Comparison of ENCODE assay signal across 8 mouse cellular contexts in genomic region chr11:3201326-3202230, GRCm38 (mm10). TPM values are rescaled to one million over a fixed set of nuclear protein-coding genes. Genes with fewer than 3 reads are reported as not detected.
DNase-seq lines count a peak whose midpoint lies in the region; ATAC-seq and TF ChIP-seq lines count a peak whose summit lies in the region.

No protein-coding gene starts in this region.

- TF ChIP-seq EP300 in stomach, postnatal 0 days (optimal IDR thresholded peaks at IDR 0.05): no peak

- H3K27ac ChIP-seq in heart, embryonic 11.5 days (ENCODE audit: low read depth, low read length): peak overlapping the region; percentile 16
- no peak overlapping the region for H3K27ac ChIP-seq in embryonic facial prominence, embryonic 15.5 days (replicated peaks)
- H3K27ac ChIP-seq in hindbrain, postnatal 0 days: no peak overlapping the region; the same call in 1 of the 2 replicates
- no peak overlapping the region for H3K27ac ChIP-seq in stomach, postnatal 0 days (replicated peaks)

- ATAC-seq in heart, embryonic 11.5 days (replicated peaks; ENCODE audit: insufficient number of reproducible peaks, low FRiP score, low TSS enrichment): no peak
- no peak for ATAC-seq in embryonic facial prominence, embryonic 15.5 days (ENCODE audit: insufficient number of reproducible peaks, low FRiP score, low TSS enrichment, low read depth)
- ATAC-seq in hindbrain, postnatal 0 days: no peak
- ATAC-seq in stomach, postnatal 0 days (ENCODE audit: low FRiP score, low TSS enrichment): no peak

- peaks cover 4% of the 10 kb centered on the region; the same call in 1 of the 2 replicates for H3K36me3 ChIP-seq in heart, embryonic 11.5 days (ENCODE audit: control insufficient read depth, insufficient read depth, low read length)
- peaks cover 16% of the 10 kb centered on the region for H3K36me3 ChIP-seq in embryonic facial prominence, embryonic 15.5 days
- H3K36me3 ChIP-seq in hindbrain, postnatal 0 days (ENCODE audit: insufficient read depth, low read length): peaks cover 4% of the 10 kb centered on the region; the same call in 1 of the 2 replicates
- H3K36me3 ChIP-seq in stomach, postnatal 0 days (ENCODE audit: control insufficient read depth, insufficient read depth, low read length): no peaks in the 10 kb centered on the region

- peak overlapping the region; percentile 29 for H3K4me2 ChIP-seq in heart, embryonic 11.5 days
- peak overlapping the region; percentile 9 for H3K4me2 ChIP-seq in embryonic facial prominence, embryonic 15.5 days (replicated peaks)
- peak overlapping the region; percentile 27 for H3K4me2 ChIP-seq in hindbrain, postnatal 0 days (ENCODE audit: low read depth, low read length)
- peak overlapping the region; percentile 0 for H3K4me2 ChIP-seq in stomach, postnatal 0 days (replicated peaks; ENCODE audit: low read depth)

- H3K9ac ChIP-seq in heart, embryonic 11.5 days (ENCODE audit: low read depth, low read length): peak overlapping the region; percentile 29
- H3K9ac ChIP-seq in embryonic facial prominence, embryonic 15.5 days: no peak overlapping the region
- H3K9ac ChIP-seq in hindbrain, postnatal 0 days (replicated peaks; ENCODE audit: low read length): no peak overlapping the region; the same call in 1 of the 2 replicates
- no peak overlapping the region for H3K9ac ChIP-seq in stomach, postnatal 0 days (ENCODE audit: low read length)

- TF ChIP-seq CTCF in hindbrain, postnatal 0 days (IDR thresholded peaks at IDR 0.05; ENCODE audit: low read depth): no peak
- TF ChIP-seq CTCF in stomach, postnatal 0 days (IDR thresholded peaks at IDR 0.05; ENCODE audit: low read depth): no peak

- H3K9me3 ChIP-seq in heart, embryonic 11.5 days (replicated peaks; ENCODE audit: control insufficient read depth, low read length): no peaks in the 10 kb centered on the region
- no peaks in the 10 kb centered on the region for H3K9me3 ChIP-seq in embryonic facial prominence, embryonic 15.5 days (replicated peaks)
- no peaks in the 10 kb centered on the region for H3K9me3 ChIP-seq in hindbrain, postnatal 0 days (ENCODE audit: low read length)
- no peaks in the 10 kb centered on the region for H3K9me3 ChIP-seq in stomach, postnatal 0 days (ENCODE audit: control insufficient read depth, low read length)

- no peaks in the 10 kb centered on the region for H3K4me1 ChIP-seq in heart, embryonic 11.5 days (ENCODE audit: control insufficient read depth, insufficient read depth, low read length)
- H3K4me1 ChIP-seq in embryonic facial prominence, embryonic 15.5 days: no peaks in the 10 kb centered on the region
- H3K4me1 ChIP-seq in hindbrain, postnatal 0 days (ENCODE audit: insufficient read depth, low read length): no peaks in the 10 kb centered on the region
- no peaks in the 10 kb centered on the region for H3K4me1 ChIP-seq in stomach, postnatal 0 days (replicated peaks; ENCODE audit: control insufficient read depth, insufficient read depth)

- H3K27me3 ChIP-seq in heart, embryonic 11.5 days (ENCODE audit: control insufficient read depth, insufficient read depth, low read length): no peaks in the 10 kb centered on the region
- H3K27me3 ChIP-seq in embryonic facial prominence, embryonic 15.5 days: no peaks in the 10 kb centered on the region
- H3K27me3 ChIP-seq in hindbrain, postnatal 0 days (ENCODE audit: insufficient read depth, low read length): no peaks in the 10 kb centered on the region
- H3K27me3 ChIP-seq in stomach, postnatal 0 days (ENCODE audit: control insufficient read depth, insufficient read depth, low read length): no peaks in the 10 kb centered on the region

- peak overlapping the region; percentile 44 for H3K4me3 ChIP-seq in heart, embryonic 11.5 days (ENCODE audit: low read depth, low read length)
- H3K4me3 ChIP-seq in embryonic facial prominence, embryonic 15.5 days (replicated peaks): peak overlapping the region; percentile 43
- H3K4me3 ChIP-seq in hindbrain, postnatal 0 days (ENCODE audit: low read length): peak overlapping the region; percentile 35
- peak overlapping the region; percentile 21 for H3K4me3 ChIP-seq in stomach, postnatal 0 days (ENCODE audit: low read depth, low read length)

- WGBS in heart, embryonic 11.5 days (ENCODE audit: insufficient replicate concordance): 9% methylated on average over 16 of the region's 16 CpGs
- WGBS in embryonic facial prominence, embryonic 15.5 days: 4% methylated on average over 16 of the region's 16 CpGs
- WGBS in hindbrain, postnatal 0 days: 7% methylated on average over 16 of the region's 16 CpGs
- WGBS in stomach, postnatal 0 days: 4% methylated on average over 16 of the region's 16 CpGs

- DNase-seq in heart, adult 18-20 months: no peak
- DNase-seq in MN1 (ENCODE audit: low spot score): peak; percentile 45
- no peak for DNase-seq in hindbrain, postnatal 0 days (ENCODE audit: low spot score)
- DNase-seq in lung, postnatal 10 days: peak; percentile 32
- peak; percentile 19 for DNase-seq in stomach, postnatal 0 days (ENCODE audit: low spot score)
- DNase-seq in spleen, postnatal 14 days (ENCODE audit: low spot score in 2 of 2): no peak

RNA-seq across cellular contexts. Expression of gene Eif4enif1, which starts 0.6 kb away (rescaled TPM):
- 43.2 and 44.9 TPM in 2 replicates for polyA plus RNA-seq in heart, embryonic 11.5 days (2014; fragmentation: Nextera tagmentation; extraction: Ambion mirVana)
- total RNA-seq in heart, adult 18-20 months (2021): 10 to 100 TPM; 40.5 to 42.1 TPM
- polyA plus RNA-seq in embryonic facial prominence, embryonic 15.5 days (2015; fragmentation: Nextera tagmentation; extraction: Ambion mirVana): 50.3 and 50.4 TPM in 2 replicates
- 42.1 and 47.7 TPM in 2 replicates for total RNA-seq in hindbrain, postnatal 0 days (2014; rRNA removed)
- 35.2 and 35.3 TPM in 2 replicates for polyA plus RNA-seq in hindbrain, postnatal 0 days (2015; fragmentation: Nextera tagmentation; extraction: Ambion mirVana)
- 15.3 and 19.8 TPM in 2 replicates for polyA plus RNA-seq in stomach, postnatal 0 days (2015; fragmentation: Nextera tagmentation; extraction: Ambion mirVana)

RNA-seq across cellular contexts. Expression of gene Sfi1, which starts 8.3 kb away (rescaled TPM):
- polyA plus RNA-seq in heart, embryonic 11.5 days (2014; fragmentation: Nextera tagmentation; extraction: Ambion mirVana): 7.6 and 8.6 TPM in 2 replicates
- 10 to 100 TPM; 17.3 to 20.5 TPM for total RNA-seq in heart, adult 18-20 months (2021)
- 18.1 and 18.6 TPM in 2 replicates for polyA plus RNA-seq in embryonic facial prominence, embryonic 15.5 days (2015; fragmentation: Nextera tagmentation; extraction: Ambion mirVana)
- 16.9 and 18.2 TPM in 2 replicates for total RNA-seq in hindbrain, postnatal 0 days (2014; rRNA removed)
- polyA plus RNA-seq in hindbrain, postnatal 0 days (2015; fragmentation: Nextera tagmentation; extraction: Ambion mirVana): 9.5 and 9.9 TPM in 2 replicates
- 5.7 and 7.4 TPM in 2 replicates for polyA plus RNA-seq in stomach, postnatal 0 days (2015; fragmentation: Nextera tagmentation; extraction: Ambion mirVana)

Comparison
In these comparisons a context has a peak if more than half of its experiments do, and no peak if none do; other contexts are left out.
1. DNase-seq: peak in MN1 (single experiment), lung, postnatal 10 days (single experiment) and stomach, postnatal 0 days (single experiment); none in heart, adult 18-20 months (0 of 2), hindbrain, postnatal 0 days (single experiment) and spleen, postnatal 14 days (0 of 2).
2. Peak in every context shown above with its lines, with median percentiles within 50 percentile points of each other: H3K4me2 ChIP-seq and H3K4me3 ChIP-seq.